Mouse (Mus musculus) limb, embryonic 15.5 days (tissue): ENCODE data around the gene Tarsl2. TPM values are rescaled to one million over a fixed set of nuclear protein-coding genes. Genes with fewer than 3 reads are reported as not detected.
A peak's percentile ranks its signal among the peaks of the same experiment; 100 is the strongest.

ENCODE experiments used
- ATAC-seq: fragments of 200-750 bp; cut with Nextera tagmentation; 2 replicates; pipeline ENCODE4 v1.8.0; 2017; ENCODE audit warnings: low read depth, moderate TSS enrichment; ENCODE audit not compliant: insufficient number of reproducible peaks, low FRiP score, low TSS enrichment
- H3K27ac ChIP-seq: fragments of 300-500 bp; sonication (generic); 2 replicates; pipeline ENCODE4 v1.5.1; 2015; ENCODE audit warnings: moderate library complexity, mild to moderate bottlenecking, inconsistent platforms
- H3K27me3 ChIP-seq: fragments of 300-500 bp; sonication (generic); 2 replicates; pipeline ENCODE4 v1.6.1; 2015; ENCODE audit warnings: inconsistent platforms
- H3K36me3 ChIP-seq: fragments of 300-500 bp; sonication (generic); 2 replicates; pipeline ENCODE4 v1.6.1; 2015; ENCODE audit warnings: inconsistent platforms
- H3K4me1 ChIP-seq: fragments of 300-500 bp; sonication (generic); 2 replicates; pipeline ENCODE4 v1.6.1; 2015; ENCODE audit warnings: inconsistent platforms
- H3K4me2 ChIP-seq: fragments of 300-500 bp; sonication (generic); 2 replicates; pipeline ENCODE4 v1.6.1; 2015; ENCODE audit warnings: mild to moderate bottlenecking, inconsistent platforms
- H3K4me3 ChIP-seq: fragments of 300-500 bp; sonication (generic); 2 replicates; pipeline ENCODE4 v1.5.1; 2015; ENCODE audit warnings: mild to moderate bottlenecking, inconsistent platforms
- H3K9ac ChIP-seq: fragments of 300-500 bp; sonication (generic); 2 replicates; pipeline ENCODE4 v1.6.1; 2015; ENCODE audit warnings: inconsistent platforms
- H3K9me3 ChIP-seq: fragments of 300-500 bp; sonication (generic); 2 replicates; pipeline ENCODE4 v1.6.1; 2016; ENCODE audit warnings: inconsistent platforms
- WGBS: fragments of 180-500 bp; shearing (Covaris S2); methylation state at CpG from one replicate; pipeline ENCODE4 v1.1.7; 2015; 5-methylcytosine and 5-hydroxymethylcytosine counted together
- polyA plus RNA-seq: library from polyadenylated mRNA; unstranded; fragments of >200 nt; fragmentation: Nextera tagmentation; extraction: Ambion mirVana; gene quantifications from 2 replicates; pipeline ENCODE4 v1.2.1, GENCODE M21; 2015

Gene Tarsl2
- polyA plus RNA-seq, 1 experiment from 2014 or later: 8.9 TPM

DNA sequence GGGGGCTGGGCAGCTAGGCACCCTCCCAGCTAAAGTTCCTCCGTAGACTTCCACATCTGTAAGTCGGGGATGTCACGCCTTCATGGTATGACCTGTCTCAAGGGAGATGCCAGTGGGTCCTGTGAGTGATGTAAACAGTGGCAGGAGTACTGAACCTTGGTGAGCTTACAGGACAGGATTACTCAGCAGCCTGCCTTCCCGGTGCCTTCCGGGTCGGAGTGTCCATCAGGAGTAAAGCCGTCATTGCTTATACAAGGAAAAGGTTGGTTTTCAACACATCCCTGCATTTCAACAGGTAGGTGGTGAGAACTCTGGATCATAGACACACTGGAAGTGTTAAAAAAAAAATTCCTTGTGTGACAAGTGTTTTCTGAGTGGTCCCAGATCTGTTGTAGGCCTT, 57.4 kb downstream of the Tarsl2 start:
- no peak overlapping the region for H3K4me3 ChIP-seq
- peaks cover 52% of the 10 kb centered on the region for H3K36me3 ChIP-seq
- no peak overlapping the region for H3K4me2 ChIP-seq
- WGBS: 87% methylated on average over 7 of the region's 7 CpGs
- H3K9ac ChIP-seq: no peak overlapping the region
- no peak for ATAC-seq
- peaks cover 6% of the 10 kb centered on the region for H3K4me1 ChIP-seq
- no peaks in the 10 kb centered on the region for H3K9me3 ChIP-seq
- H3K27ac ChIP-seq: no peak overlapping the region
- H3K27me3 ChIP-seq: peaks cover 8% of the 10 kb centered on the region; the same call in 1 of the 2 replicates

DNA sequence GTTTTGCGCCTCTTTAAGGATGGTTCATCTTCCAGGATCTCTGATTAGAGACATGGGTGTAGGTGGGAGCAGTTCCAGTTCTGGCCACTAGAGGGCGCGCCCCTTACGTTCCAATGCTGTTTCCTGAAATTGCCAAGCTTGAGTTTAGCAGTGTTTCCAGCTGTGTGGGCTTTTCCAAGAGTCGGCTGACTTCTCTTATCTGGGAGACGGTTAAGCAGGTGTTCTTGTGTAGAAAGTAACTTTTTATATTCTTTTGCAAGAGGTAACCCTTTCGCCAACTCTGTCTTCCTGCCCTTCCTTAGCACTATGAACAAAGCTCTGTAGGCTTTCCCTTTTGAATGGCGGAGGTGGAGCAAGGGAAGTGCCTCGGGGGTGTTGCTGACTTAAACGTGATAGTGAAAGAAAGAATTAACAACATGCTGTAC, 60.1 kb downstream of the Tarsl2 start:
- H3K4me1 ChIP-seq: peaks cover 6% of the 10 kb centered on the region
- peak overlapping the region; percentile 30 for H3K4me3 ChIP-seq
- 11% methylated on average over 10 of the region's 10 CpGs for WGBS
- H3K27me3 ChIP-seq: peaks cover 8% of the 10 kb centered on the region; the same call in 1 of the 2 replicates
- H3K9me3 ChIP-seq: no peaks in the 10 kb centered on the region
- no peak overlapping the region for H3K27ac ChIP-seq
- H3K36me3 ChIP-seq: peaks cover 28% of the 10 kb centered on the region
- H3K9ac ChIP-seq: 0 out of 2 replicates have a peak overlapping the region, but pooled peaks have one; percentile 0
- peak overlapping the region; percentile 48 for H3K4me2 ChIP-seq
- no peak for ATAC-seq

DNA sequence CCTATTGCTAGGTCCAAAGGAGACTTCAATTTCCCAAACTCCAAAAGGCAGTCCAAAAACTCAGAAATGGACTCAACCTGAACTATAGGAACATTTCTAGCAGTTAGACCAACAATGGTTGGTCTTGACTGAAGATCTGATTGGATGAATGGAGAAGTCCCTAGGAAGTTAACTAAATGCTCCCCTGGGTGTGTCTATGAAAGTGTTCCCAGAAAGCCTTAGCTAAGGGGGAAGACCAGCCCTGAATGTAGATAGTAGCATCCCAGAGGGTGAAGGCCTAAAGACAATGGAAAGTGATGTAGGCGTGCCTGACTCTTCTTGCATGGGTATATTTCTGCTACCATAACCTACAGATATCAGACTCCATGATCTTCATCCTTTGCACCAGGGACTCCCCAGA, 63.8 kb downstream of the Tarsl2 start:
- WGBS: 90% methylated on average over 1 of the region's 1 CpGs
- Histone ChIP-seq H3K9ac (no peak overlapping the region), H3K36me3 (no peaks in the 10 kb centered on the region), H3K27ac (no peak overlapping the region), H3K4me2 (no peak overlapping the region), H3K4me1 (peaks cover 6% of the 10 kb centered on the region), H3K9me3 (no peaks in the 10 kb centered on the region), H3K4me3 (no peak overlapping the region), H3K27me3 (peaks cover 8% of the 10 kb centered on the region; the same call in 1 of the 2 replicates)
- no peak for ATAC-seq

- WGBS: 75% methylated on average over 3 of the region's 3 CpGs
- peaks cover 7% of the 10 kb centered on the region; the same call in 1 of the 2 replicates for H3K27me3 ChIP-seq
- no peak overlapping the region for H3K9ac ChIP-seq
- no peaks in the 10 kb centered on the region for H3K36me3 ChIP-seq
- no peak overlapping the region for H3K4me2 ChIP-seq
- H3K27ac ChIP-seq: no peak overlapping the region
- H3K9me3 ChIP-seq: no peaks in the 10 kb centered on the region
- H3K4me3 ChIP-seq: no peak overlapping the region
- no peak for ATAC-seq
- peaks cover 1% of the 10 kb centered on the region for H3K4me1 ChIP-seq
These were observed 65.6 kb downstream of the Tarsl2 start for GRCm38 (mm10) chr7:65710301-65710700.

GRCm38 (mm10) chr7:65713782-65714181, 69.1 kb downstream of the Tarsl2 start:
- no peak overlapping the region for H3K4me3 ChIP-seq
- 63% methylated on average over 5 of the region's 5 CpGs for WGBS
- ATAC-seq: no peak
- no peaks in the 10 kb centered on the region for H3K4me1 ChIP-seq
- no peak overlapping the region for H3K27ac ChIP-seq
- no peak overlapping the region for H3K9ac ChIP-seq
- no peaks in the 10 kb centered on the region for H3K9me3 ChIP-seq
- no peak overlapping the region for H3K4me2 ChIP-seq
- no peaks in the 10 kb centered on the region for H3K27me3 ChIP-seq
- no peaks in the 10 kb centered on the region for H3K36me3 ChIP-seq

DNA sequence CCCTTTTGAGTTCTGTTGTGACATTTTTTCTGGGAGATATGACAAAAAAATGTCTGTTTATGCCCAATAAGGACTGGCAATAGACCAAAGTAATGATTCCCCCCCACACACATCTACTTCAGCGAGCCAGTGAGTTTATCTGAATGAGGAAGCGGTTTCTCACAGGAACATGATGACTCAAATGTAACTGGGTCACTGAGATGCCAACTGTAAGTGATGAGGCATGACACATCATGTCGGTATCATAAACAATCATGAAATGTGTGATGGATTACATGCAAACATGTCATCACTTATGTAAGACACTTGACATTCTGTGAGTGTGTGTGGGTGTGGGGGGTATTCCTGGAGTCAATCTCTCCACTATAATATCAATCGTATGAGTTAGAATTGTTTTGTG, 69.6 kb downstream of the Tarsl2 start:
- Histone ChIP-seq H3K4me1 (no peaks in the 10 kb centered on the region), H3K4me3 (no peak overlapping the region), H3K4me2 (no peak overlapping the region), H3K9ac (no peak overlapping the region), H3K9me3 (no peaks in the 10 kb centered on the region), H3K27ac (no peak overlapping the region), H3K27me3 (no peaks in the 10 kb centered on the region), H3K36me3 (no peaks in the 10 kb centered on the region)
- WGBS: 77% methylated on average over 4 of the region's 4 CpGs
- no peak for ATAC-seq

GRCm38 (mm10) chr7:65734024-65734423, 89.3 kb downstream of the Tarsl2 start:
- no peaks in the 10 kb centered on the region for H3K27me3 ChIP-seq
- H3K4me3 ChIP-seq: no peak overlapping the region
- ATAC-seq: no peak
- no peak overlapping the region for H3K4me2 ChIP-seq
- no peaks in the 10 kb centered on the region for H3K4me1 ChIP-seq
- 42% methylated on average over 2 of the region's 2 CpGs for WGBS
- H3K36me3 ChIP-seq: no peaks in the 10 kb centered on the region
- H3K9ac ChIP-seq: no peak overlapping the region
- no peaks in the 10 kb centered on the region for H3K9me3 ChIP-seq
- H3K27ac ChIP-seq: no peak overlapping the region

- H3K36me3 ChIP-seq: no peaks in the 10 kb centered on the region
- H3K4me2 ChIP-seq: no peak overlapping the region
- ATAC-seq: no peak
- no peak overlapping the region for H3K9ac ChIP-seq
- H3K27ac ChIP-seq: no peak overlapping the region
- H3K9me3 ChIP-seq: no peaks in the 10 kb centered on the region
- no peak overlapping the region for H3K4me3 ChIP-seq
- no peaks in the 10 kb centered on the region for H3K27me3 ChIP-seq
- WGBS: 84% methylated on average over 3 of the region's 3 CpGs
- no peaks in the 10 kb centered on the region for H3K4me1 ChIP-seq
These were observed 90.6 kb downstream of the Tarsl2 start for GRCm38 (mm10) chr7:65735261-65735660.

DNA sequence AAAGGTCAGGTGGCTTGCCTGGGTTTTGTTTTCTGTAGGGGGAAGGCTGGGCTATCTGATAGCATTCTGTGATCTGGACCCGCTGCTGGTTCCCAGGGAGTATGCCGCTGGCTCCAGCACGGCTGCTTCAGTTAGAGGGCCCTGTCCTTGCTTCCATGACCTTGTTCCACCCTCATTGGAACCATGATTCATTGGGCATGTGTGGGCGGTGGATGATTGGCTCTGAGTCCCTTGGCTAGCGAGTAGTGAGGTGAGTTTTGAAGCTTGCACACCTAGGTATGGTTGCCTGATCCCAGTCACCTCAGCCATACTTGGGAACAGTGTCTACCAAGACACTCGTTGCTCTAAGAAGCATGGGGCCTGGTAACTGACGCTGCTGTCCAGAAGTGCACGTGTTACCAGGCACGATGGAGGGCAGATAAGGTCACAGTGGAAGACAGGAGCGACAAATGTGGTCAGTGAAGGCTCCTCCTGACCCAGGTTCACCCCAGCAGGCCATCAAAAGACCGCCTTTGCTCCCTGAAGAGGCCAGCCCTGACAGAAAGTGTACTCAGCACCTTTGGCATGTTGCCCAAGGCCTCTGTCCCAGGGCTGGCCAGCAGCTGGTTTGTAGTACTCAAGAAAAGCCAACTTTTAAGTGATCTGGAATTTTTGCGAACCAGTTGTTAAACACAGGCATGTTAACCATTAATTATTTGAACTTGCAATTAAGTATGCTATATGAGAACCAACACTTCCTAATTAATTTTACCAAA, 92.8 kb downstream of the Tarsl2 start:
- Histone ChIP-seq H3K36me3 (no peaks in the 10 kb centered on the region), H3K27me3 (no peaks in the 10 kb centered on the region), H3K9me3 (no peaks in the 10 kb centered on the region), H3K4me3 (no peak overlapping the region), H3K4me1 (no peaks in the 10 kb centered on the region), H3K27ac (no peak overlapping the region), H3K9ac (no peak overlapping the region), H3K4me2 (no peak overlapping the region)
- ATAC-seq: no peak
- 58% methylated on average over 12 of the region's 12 CpGs for WGBS

Other genes with a start within 250 kb of the Tarsl2 start
- 21.8 and 25.1 TPM in 2 replicates for gene Tjp1, start 117.1 kb upstream of the Tarsl2 start, polyA plus RNA-seq
- gene Tm2d3, start 46.3 kb downstream of the Tarsl2 start, polyA plus RNA-seq: 81.9 and 87.1 TPM in 2 replicates
- gene Pcsk6, start 216.8 kb downstream of the Tarsl2 start, polyA plus RNA-seq: 10.3 and 10.8 TPM in 2 replicates